Mouse (Mus musculus) erythroblast, embryonic 14.5 days (primary cell): ENCODE results near the gene Slc50a1.

Experiments used
- GATA1 ChIP-seq: IDR thresholded peaks from 2 replicates; pipeline ENCODE4 v1.6.1; 2012; ENCODE audit warnings: low read length, inconsistent platforms, mixed read lengths
- TAL1 ChIP-seq: IDR thresholded peaks from 3 replicates; pipeline ENCODE4 v1.6.1; 2012; ENCODE audit warnings: low read length, inconsistent platforms, mixed read lengths

DNA sequence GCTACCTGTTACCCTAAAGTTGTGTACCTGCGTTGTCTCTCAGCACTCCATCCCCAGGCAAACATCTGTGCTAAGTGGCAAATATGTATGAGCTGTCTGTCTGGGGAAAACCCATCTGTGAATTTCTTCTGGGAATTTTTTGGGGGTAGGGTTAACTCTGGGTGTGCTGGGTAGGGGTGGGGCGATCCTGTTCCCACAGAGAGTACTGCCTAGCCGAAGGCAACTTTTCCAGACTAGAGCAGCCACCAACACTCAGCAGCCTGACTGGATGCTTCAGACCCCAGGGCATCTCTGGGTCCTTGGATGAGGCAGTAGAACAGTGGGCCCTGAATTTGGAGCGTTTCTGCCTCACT, 11.9 kb upstream of the Slc50a1 start:
- TF ChIP-seq GATA1 (no peak), TAL1 (no peak)
